Mouse (Mus musculus) kidney, postnatal 36 days (tissue): ENCODE measurements around the gene Saal1.
A peak's percentile ranks its signal among the peaks of the same experiment; 100 is the strongest.
"Not testable (repeated sequence)": the region's sequence is repeated elsewhere in the genome, so short reads cannot be mapped to it uniquely, and the experiment has no call there.

ENCODE experiments used
- DNase-seq, 2 experiments: peaks; one replicate each; pipeline ENCODE4 v3.0.0; 2021 to 2022; ENCODE audit warnings: mixed read lengths in 2 of 2

Saal1 gene

GRCm38 (mm10) chr7:46710390-46710844, at the start of gene Saal1:
Gene Saal1, minus strand, starts transcription at chr7:46710680.
- DNase-seq, result peak; percentile 84 to 95

DNA sequence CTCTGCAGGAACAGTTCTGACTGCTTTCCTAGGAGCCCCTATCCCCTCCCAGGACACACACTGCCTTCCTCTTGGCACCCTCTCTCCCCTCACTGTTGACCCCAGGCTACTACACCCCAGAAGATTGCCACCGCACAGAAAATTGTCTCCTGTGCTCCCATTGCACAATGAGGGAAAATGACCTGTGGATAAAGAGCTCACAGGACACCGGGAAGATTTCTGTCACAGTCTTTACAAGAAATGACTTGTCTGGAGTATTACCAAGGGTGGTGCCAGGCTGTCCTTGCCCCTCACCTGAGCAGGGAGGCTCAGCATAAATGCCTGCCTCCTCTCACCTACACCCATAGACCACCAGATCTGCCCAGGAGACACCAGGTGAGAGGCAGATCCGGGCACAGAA, 41.0 kb upstream of the Saal1 start, which contains the start of gene Saa2:
Gene Saa2, plus strand, starts transcription at position 301 of the 400 bp plus-strand sequence.
- DNase-seq, result no peak

DNA sequence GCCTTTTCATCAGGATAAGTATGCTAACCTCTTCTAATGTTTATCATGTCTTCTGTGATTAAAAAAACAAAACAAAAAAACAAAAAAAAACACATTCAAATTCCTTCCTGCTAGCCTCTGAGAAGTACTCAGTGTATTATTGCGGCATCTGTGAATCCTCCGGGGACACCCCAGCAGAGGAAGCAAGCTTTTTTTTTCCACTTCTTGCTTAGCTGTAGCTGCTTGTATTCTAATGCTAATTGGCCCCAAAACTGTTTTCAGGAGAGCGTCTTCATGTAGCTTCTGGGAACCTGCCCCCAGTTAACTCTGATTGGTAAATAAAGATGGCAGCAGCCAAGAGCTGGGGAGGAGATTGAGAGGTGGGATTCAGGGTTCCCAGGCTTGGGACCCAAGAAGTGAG, 38.0 kb upstream of the Saal1 start:
- DNase-seq, result no peak

- no peak for DNase-seq
Measured at GRCm38 (mm10) chr7:46746381-46746780, 35.9 kb upstream of the Saal1 start.

DNA sequence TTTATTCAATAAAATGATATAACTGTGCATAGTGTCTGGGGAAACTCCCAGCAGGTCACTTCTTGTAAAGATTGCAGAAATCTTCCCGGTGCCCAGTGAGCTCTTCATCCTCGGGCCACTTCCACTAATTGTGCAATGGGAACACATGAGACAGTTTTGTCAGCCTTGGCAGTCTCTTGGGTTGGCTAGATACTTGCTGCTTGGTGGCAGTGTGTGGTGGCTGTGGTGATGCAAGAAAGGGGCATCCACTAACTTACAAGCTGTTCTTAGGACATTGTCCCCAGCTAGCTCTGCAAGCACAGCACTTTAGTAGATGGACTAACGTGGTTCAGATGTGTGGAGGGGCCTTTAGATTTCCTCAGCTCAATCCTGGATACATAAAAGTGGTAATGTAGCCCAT, 35.3 kb upstream of the Saal1 start:
- DNase-seq, result no peak

GRCm38 (mm10) chr7:46742880-46743279, 32.4 kb upstream of the Saal1 start, which contains the start of gene Saa1:
Gene Saa1, minus strand, starts transcription at chr7:46742980.
- DNase-seq, result not testable (repeated sequence)

- not testable (repeated sequence) for DNase-seq
Measured at GRCm38 (mm10) chr7:46740041-46740440, 29.6 kb upstream of the Saal1 start.

GRCm38 (mm10) chr7:46738561-46739460, 28.3 kb upstream of the Saal1 start:
- DNase-seq, result peak; percentile 51 to 71

GRCm38 (mm10) chr7:46734983-46735382, 24.5 kb upstream of the Saal1 start:
- no peak for DNase-seq

- DNase-seq, result no peak
Measured at GRCm38 (mm10) chr7:46732458-46732857, 22.0 kb upstream of the Saal1 start, which contains the start of gene Saa4. Gene Saa4, minus strand, starts transcription at chr7:46732603.

- no peak for DNase-seq
Measured at GRCm38 (mm10) chr7:46727584-46727983, 17.1 kb upstream of the Saal1 start.

DNA sequence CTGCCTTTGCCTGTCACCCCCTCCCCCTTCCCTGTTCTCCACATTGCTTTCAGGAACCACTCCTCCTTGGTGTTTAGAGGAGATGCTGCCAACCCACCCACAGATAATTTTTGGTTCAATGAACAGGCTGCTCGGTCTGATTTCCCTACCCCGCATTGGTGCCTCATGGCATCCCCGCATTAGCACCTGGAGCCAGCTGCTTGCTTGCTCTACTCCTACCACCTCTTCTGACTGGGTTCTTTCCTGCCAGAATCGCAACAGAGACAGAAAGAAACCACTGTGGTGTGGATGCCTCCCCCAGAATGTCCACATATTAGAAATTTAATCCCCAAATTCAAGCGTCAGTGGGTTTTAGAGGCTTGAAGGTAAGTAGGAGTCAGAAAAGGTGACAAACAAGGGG, 13.9 kb upstream of the Saal1 start:
- DNase-seq, result no peak

DNA sequence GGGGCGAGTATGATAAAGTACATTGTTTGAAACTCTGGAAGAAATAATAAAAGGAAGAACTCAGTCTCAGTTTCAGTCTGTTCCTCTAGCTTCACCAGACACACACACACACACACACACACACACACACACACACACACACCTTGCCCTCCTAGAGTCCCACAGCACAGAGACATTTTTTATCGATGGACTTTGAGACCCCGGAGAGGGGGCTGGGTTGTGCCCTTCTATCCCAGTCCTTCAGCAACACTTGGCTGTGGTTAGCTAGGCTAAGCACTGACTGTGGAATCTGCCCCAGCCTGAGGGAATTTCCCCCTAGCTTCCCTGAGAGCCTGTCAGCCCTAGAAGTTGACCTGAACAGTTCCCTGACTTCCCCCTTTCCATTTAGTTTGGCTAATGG, 13.4 kb upstream of the Saal1 start:
- peak; percentile 58 to 72 for DNase-seq

DNA sequence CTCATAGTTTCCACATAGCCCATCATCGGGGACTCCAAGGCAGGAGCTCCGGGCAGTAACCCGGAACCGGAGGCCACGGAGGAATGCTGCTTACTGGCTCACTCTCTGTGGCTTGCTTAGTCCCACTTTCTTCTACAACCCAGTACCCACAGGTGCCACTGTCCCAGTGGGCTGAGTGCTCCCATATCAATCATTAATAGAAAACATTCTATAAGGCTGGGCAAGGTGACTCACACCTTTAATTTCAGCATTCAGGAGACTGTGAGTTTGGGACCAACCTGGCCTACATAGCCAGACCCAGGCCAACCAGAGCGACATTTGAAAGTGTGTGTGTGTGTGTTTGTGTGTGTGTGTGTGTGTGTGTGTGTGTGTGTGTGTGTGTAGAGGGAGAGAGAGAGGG, 12.9 kb upstream of the Saal1 start:
- DNase-seq, result no peak

DNA sequence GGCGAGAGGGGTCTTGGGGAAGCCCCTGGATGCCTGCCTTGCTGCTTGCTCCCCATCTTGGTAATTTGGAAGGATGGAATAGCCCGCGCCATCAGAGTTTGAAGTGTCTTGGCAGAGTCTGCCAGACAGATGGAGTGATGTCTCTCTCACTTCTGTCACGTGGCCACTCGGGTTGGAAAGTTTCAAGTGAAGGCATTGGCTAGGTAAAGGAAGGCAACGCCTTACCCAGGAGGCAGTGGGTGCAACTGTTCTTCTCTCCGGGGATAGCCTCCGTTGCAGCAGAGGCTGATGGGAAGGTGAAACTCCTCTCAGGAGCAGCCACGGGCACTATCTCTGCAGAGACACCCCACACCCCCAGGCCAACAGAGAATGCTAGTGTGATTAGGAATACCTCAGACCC, 10.0 kb upstream of the Saal1 start:
- DNase-seq, result no peak

GRCm38 (mm10) chr7:46719526-46719925, 9.0 kb upstream of the Saal1 start:
- DNase-seq, result peak in 1 of 2 experiments; percentile 44

- DNase-seq, result no peak
Measured at GRCm38 (mm10) chr7:46718591-46719270, 8.3 kb upstream of the Saal1 start.

GRCm38 (mm10) chr7:46716897-46717296, 6.4 kb upstream of the Saal1 start:
- DNase-seq, result peak; percentile 39 to 64

DNA sequence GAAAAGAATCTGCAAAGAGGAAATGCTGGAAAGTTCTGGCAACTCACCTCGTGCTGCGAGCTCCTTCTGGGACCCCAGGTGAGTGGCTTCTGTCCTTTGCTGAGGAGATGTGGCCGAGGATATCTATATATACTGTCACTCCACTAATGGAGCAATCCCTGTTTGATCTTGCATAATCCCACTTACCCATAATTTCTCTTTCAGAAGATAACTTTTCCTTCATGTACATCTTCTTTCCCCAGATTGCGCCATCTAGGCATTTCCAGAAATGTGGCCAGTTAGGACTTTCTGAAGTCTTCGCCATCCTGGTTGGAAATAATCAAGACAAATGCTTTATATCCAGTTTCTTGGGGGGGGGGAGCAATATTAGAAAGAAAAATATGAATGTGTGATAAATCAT, 5.1 kb upstream of the Saal1 start, which contains the start of gene Saa3:
Gene Saa3, minus strand, starts transcription at position 101 of the 400 bp plus-strand sequence.
- DNase-seq, result no peak

- DNase-seq, result peak; percentile 44 to 77
Measured at GRCm38 (mm10) chr7:46714518-46714917, 4.0 kb upstream of the Saal1 start.

GRCm38 (mm10) chr7:46712250-46712649, 1.8 kb upstream of the Saal1 start:
- DNase-seq, result no peak

- no peak for DNase-seq
Measured at GRCm38 (mm10) chr7:46700521-46701025, 9.9 kb downstream of the Saal1 start.

- DNase-seq, result no peak
Measured at GRCm38 (mm10) chr7:46696754-46697153, 13.7 kb downstream of the Saal1 start.
